Mouse (Mus musculus) midbrain, embryonic 14.5 days (tissue): Measurements from ENCODE around the gene Sprn. TPM values are rescaled to one million over a fixed set of nuclear protein-coding genes. Genes with fewer than 3 reads are reported as not detected.
"Not testable (repeated sequence)": the region's sequence is repeated elsewhere in the genome, so short reads cannot be mapped to it uniquely, and the experiment has no call there.

Source experiments
- ATAC-seq: fragments of 200-750 bp; cut with Nextera tagmentation; 2 replicates; pipeline ENCODE4 v1.8.0; 2017; ENCODE audit warnings: moderate number of reproducible peaks, moderate library complexity; ENCODE audit not compliant: low FRiP score, low TSS enrichment
- DNase-seq: peaks from one replicate; pipeline ENCODE4 v3.0.0-alpha.2; 2015
- H3K27ac ChIP-seq: fragments of 300-500 bp; sonication (generic); replicated peaks from 2 replicates; pipeline ENCODE4 v1.5.1; 2014; ENCODE audit warnings: mild to moderate bottlenecking, low read depth, low read length, moderate library complexity
- H3K27me3 ChIP-seq: fragments of 300-500 bp; sonication (generic); 2 replicates; pipeline ENCODE4 v1.6.1; 2014; ENCODE audit warnings: low read length, control low read depth, mixed read lengths; ENCODE audit not compliant: control insufficient read depth, insufficient read depth
- H3K36me3 ChIP-seq: fragments of 300-500 bp; sonication (generic); 2 replicates; pipeline ENCODE4 v1.6.1; 2014; ENCODE audit warnings: low read length, control low read depth; ENCODE audit not compliant: control insufficient read depth, insufficient read depth
- H3K4me1 ChIP-seq: fragments of 300-500 bp; sonication (generic); 2 replicates; pipeline ENCODE4 v1.6.1; 2014; ENCODE audit warnings: mild to moderate bottlenecking, antibody characterized with exemption, low read length, control low read depth; ENCODE audit not compliant: control insufficient read depth, insufficient read depth
- H3K4me2 ChIP-seq: fragments of 300-500 bp; sonication (generic); 2 replicates; pipeline ENCODE4 v1.6.1; 2014; ENCODE audit warnings: mild to moderate bottlenecking, low read length, moderate library complexity
- H3K4me3 ChIP-seq: fragments of 300-500 bp; sonication (generic); replicated peaks from 2 replicates; pipeline ENCODE4 v1.5.1; 2014; ENCODE audit warnings: low read depth, low read length
- H3K9ac ChIP-seq: fragments of 300-500 bp; sonication (generic); replicated peaks from 2 replicates; pipeline ENCODE4 v1.6.1; 2014; ENCODE audit warnings: mild to moderate bottlenecking, low read length, moderate library complexity
- H3K9me3 ChIP-seq: fragments of 300-500 bp; sonication (generic); 2 replicates; pipeline ENCODE4 v1.6.1; 2016; ENCODE audit warnings: low read length, control low read depth, mixed read lengths; ENCODE audit not compliant: control insufficient read depth
- WGBS: fragments of 180-500 bp; shearing (Covaris S2); extraction: QIAGEN DNeasy Blood & Tissue Kit; methylation state at CpG from one replicate; pipeline ENCODE4 v1.1.7; 2014; 5-methylcytosine and 5-hydroxymethylcytosine counted together
- polyA plus RNA-seq: library from polyadenylated mRNA; unstranded; fragments of >200 nt; fragmentation: Nextera tagmentation; extraction: Ambion mirVana; gene quantifications from 2 replicates; pipeline ENCODE4 v1.2.1, GENCODE M21; 2014

Gene Sprn
- polyA plus RNA-seq, 1 experiment from 2014 or later: 14.4 TPM

DNA sequence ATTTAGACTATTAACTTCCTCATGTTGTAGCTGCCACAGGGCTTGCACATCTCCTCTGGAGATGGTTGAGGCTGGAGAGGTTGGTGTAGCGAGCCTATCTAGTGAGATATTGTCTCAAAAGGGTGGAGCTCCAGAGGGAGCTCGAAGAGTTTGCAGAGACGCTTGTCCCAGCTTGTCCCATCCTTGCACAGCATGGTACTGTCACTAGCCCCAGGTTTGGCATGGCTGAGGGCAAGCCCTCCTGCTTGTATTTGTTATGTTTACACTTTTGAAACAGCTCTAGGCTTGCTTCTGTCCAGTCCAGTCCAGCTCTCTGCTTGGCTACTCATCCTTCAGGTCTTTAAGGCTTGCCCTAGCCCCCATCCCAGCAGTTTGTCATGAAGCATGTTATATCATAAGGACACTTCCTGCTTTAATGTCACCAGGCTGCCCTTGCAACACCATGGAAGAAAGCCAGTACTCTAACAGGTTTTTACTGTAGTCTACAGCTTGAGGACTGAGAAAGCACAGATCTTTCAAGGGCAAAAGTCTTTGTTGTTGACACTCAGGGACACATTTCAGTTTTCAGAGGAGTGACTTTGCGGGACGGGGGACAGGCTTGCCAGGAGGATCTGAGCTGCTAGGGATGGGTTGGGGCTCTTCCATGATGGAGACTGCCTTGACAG, 19.4 kb downstream of the Sprn start:
- Histone ChIP-seq H3K4me3 (no peak overlapping the region), H3K4me1 (0 out of 2 replicates have a peak, but pooled peaks cover 4% of the 10 kb centered on the region), H3K27me3 (no peaks in the 10 kb centered on the region), H3K36me3 (no peaks in the 10 kb centered on the region), H3K4me2 (no peak overlapping the region), H3K9ac (no peak overlapping the region), H3K27ac (no peak overlapping the region), H3K9me3 (no peaks in the 10 kb centered on the region)
- WGBS: 88% methylated on average over 5 of the region's 5 CpGs
- no peak for DNase-seq
- no peak for ATAC-seq

DNA sequence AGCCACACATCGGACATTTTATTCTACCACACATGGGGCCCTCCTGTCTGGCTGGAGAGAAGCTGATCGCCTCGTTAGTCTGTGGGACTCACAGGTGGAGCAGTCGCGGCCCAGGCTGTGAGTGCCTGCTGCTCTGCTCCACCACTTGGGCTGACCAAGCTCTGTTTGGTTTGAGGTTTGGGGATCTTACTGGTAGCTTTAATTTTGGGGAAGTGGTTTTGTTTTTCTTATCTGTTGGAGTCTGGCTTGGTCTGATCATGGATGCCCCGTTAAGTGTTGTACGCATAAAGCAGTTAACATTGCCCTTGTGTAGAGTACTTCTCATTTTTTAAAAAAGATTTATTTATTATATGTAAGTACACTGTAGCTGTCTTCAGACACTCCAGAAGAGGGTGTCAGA, 20.6 kb downstream of the Sprn start:
- not testable (repeated sequence) for H3K9me3 ChIP-seq, ATAC-seq, H3K27ac ChIP-seq, H3K4me3 ChIP-seq, H3K9ac ChIP-seq, H3K27me3 ChIP-seq, H3K4me1 ChIP-seq, H3K4me2 ChIP-seq, DNase-seq, H3K36me3 ChIP-seq
- 98% methylated on average over 6 of the region's 7 CpGs for WGBS

DNA sequence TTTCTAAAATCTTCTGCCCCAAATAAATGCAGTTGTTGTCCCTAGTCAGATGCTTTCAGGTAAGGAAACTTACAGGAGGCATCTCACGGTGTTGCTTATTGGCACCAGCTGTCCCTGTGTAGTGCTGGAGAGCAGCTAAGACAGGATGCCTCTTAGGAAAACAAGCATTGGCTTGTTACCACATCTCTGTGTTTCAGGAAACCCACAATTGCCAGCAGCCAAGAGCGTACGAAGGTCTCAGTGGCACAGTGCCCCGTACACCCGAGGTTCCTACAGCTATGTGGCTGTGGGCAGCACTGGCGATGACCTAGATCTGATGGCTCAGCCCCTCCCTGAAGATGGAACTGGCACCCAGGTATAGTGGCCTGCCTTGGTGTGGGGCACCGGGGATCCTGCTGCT, 22.5 kb downstream of the Sprn start:
- H3K9me3 ChIP-seq, DNase-seq, H3K4me2 ChIP-seq, H3K36me3 ChIP-seq, H3K27ac ChIP-seq, H3K4me1 ChIP-seq, ATAC-seq, H3K9ac ChIP-seq, H3K27me3 ChIP-seq, H3K4me3 ChIP-seq: not testable (repeated sequence)
- 94% methylated on average over 7 of the region's 7 CpGs for WGBS

DNA sequence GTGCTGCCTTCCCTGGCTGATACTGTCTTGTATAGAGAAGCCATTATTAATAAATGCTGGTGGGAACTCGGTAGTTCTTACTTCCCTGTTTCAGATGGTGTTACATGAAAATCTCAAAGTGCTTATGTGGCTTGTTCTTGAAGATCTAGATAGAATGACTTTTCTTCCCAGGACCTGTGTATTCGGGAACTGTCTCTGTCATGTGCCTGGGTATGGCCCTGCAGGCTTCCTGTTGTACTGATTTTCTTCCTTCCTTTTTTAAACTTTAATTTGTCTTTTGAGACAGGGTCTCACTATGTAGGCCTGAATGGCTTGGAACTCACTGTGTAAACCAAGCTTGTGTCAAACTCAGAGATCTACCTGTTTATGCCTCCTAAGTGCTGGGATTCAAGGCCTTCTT, 26.8 kb downstream of the Sprn start:
- no peak overlapping the region for H3K4me3 ChIP-seq
- WGBS: 90% methylated on average over 2 of the region's 2 CpGs
- ATAC-seq (no peak), DNase-seq (no peak)
- no peaks in the 10 kb centered on the region for H3K36me3 ChIP-seq
- no peak overlapping the region for H3K4me2 ChIP-seq
- H3K9ac ChIP-seq: no peak overlapping the region
- H3K9me3 ChIP-seq: no peaks in the 10 kb centered on the region
- H3K4me1 ChIP-seq: peaks cover 7% of the 10 kb centered on the region; the same call in 1 of the 2 replicates
- no peaks in the 10 kb centered on the region for H3K27me3 ChIP-seq
- no peak overlapping the region for H3K27ac ChIP-seq

DNA sequence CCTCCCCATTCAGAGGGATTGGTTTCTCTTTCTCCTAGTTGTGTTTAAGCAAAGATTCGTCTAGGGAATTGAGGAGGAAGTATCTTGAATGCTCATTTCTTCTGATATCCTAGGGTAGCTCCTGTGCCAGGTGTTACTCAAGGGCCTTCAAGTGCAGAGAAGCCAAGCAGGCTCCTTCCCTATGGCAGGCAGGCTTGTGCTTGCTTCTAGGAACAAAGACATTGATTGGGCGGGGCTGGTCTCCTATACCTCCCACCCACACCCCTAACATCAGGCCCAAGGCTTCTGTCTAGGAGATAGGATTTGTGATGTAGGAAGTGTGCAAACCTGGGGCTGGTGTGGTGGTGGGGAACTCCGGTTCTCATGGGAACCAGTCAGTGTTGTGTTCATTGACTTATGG, 27.7 kb downstream of the Sprn start:
- H3K4me3 ChIP-seq: no peak overlapping the region
- H3K27ac ChIP-seq: no peak overlapping the region
- no peak for ATAC-seq
- no peaks in the 10 kb centered on the region for H3K36me3 ChIP-seq
- no peak for DNase-seq
- H3K27me3 ChIP-seq: no peaks in the 10 kb centered on the region
- no peaks in the 10 kb centered on the region for H3K9me3 ChIP-seq
- no peak overlapping the region for H3K4me2 ChIP-seq
- WGBS: 97% methylated on average over 3 of the region's 3 CpGs
- H3K9ac ChIP-seq: no peak overlapping the region
- H3K4me1 ChIP-seq: peaks cover 7% of the 10 kb centered on the region; the same call in 1 of the 2 replicates

DNA sequence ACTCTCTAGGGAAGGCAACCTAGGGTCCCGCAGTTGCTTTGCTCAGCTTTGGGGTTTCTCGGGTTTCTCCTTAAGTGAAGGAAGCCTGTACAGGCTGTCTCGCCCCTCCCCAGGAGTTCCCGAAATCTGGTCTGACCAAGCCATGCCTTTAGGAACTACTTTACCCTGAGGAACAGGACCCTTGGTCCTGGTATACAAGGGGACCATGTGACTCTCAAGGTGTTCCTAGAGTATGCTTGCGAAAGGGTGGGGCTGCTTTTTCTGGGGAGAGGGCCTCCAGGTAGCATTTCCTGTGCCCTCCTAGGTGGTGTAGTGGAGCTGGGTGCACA, 28.7 kb downstream of the Sprn start:
- DNase-seq: no peak
- peak overlapping the region; percentile 80 for H3K9ac ChIP-seq
- H3K27me3 ChIP-seq: no peaks in the 10 kb centered on the region
- H3K4me1 ChIP-seq: peaks cover 7% of the 10 kb centered on the region; the same call in 1 of the 2 replicates
- H3K27ac ChIP-seq: no peak overlapping the region
- H3K36me3 ChIP-seq: no peaks in the 10 kb centered on the region
- peak overlapping the region; percentile 65 for H3K4me3 ChIP-seq
- H3K9me3 ChIP-seq: no peaks in the 10 kb centered on the region
- ATAC-seq: peak; percentile 21; the same call in 1 of the 2 replicates
- WGBS: 14% methylated on average over 5 of the region's 5 CpGs
- H3K4me2 ChIP-seq: peak overlapping the region; percentile 82

DNA sequence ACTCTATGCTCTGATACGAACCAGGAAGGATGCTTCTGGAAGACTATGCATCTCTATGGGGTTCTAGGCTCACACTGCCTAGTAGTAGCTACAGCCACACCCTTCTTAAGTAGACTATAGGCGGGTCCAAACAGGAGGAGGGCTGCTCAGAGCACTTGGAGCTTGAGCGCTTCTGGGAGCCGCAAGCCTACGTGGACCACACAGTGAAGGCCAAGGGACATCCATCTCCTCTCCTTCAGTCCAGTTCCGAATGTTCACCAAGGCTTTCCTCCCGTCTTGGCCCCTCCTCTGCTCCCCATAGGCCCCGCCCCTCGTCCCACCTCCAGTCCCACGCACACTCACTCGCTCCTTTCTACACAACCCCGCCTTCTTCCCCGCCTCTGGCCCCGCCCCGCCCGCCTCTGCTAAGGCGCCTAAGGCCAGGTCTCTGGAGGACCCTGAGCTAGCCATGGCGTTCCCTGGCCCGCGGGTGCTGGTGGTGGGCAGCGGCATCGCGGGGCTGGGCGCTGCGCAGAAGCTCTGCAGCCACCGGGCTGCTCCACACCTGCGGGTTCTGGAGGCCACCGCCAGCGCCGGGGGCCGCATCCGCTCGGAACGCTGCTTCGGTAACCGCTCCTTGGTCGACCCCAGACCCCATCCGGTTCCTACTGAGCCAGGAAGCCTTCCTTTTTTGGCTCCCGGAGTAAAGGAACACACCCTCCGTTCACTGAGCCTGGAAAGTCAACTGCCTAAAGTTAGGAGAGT, 29.2 kb downstream of the Sprn start:
- WGBS: 2% methylated on average over 40 of the region's 40 CpGs
- peaks cover 7% of the 10 kb centered on the region; the same call in 1 of the 2 replicates for H3K4me1 ChIP-seq
- peak; percentile 94 for ATAC-seq
- no peaks in the 10 kb centered on the region for H3K27me3 ChIP-seq
- peak overlapping the region; percentile 82 for H3K4me2 ChIP-seq
- peak overlapping the region; percentile 80 for H3K9ac ChIP-seq
- H3K36me3 ChIP-seq: no peaks in the 10 kb centered on the region
- no peak overlapping the region for H3K27ac ChIP-seq
- H3K4me3 ChIP-seq: peak overlapping the region; percentile 65
- peak; percentile 90 for DNase-seq
- H3K9me3 ChIP-seq: no peaks in the 10 kb centered on the region

DNA sequence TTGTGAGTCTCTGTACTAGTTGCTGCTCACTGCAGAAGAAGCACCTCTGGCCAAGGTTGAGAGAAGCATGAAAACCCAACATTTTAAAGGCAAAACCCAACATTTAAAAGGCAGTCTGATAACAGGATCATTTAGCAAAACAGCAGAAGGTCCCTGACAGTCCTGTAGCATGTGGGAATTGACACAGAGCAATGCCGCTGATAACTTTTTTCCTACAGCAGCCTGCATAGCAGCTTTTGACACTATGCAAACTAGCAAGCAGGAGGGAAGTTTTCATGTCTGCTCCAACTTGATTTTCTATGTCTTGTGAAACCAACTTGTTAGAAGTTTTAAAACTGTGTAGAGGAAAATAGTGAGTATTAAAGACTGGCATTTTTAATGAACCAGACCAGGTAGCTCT, 30.3 kb downstream of the Sprn start:
- WGBS: 98% methylated on average over 1 of the region's 1 CpGs
- no peak overlapping the region for H3K4me2 ChIP-seq

DNA sequence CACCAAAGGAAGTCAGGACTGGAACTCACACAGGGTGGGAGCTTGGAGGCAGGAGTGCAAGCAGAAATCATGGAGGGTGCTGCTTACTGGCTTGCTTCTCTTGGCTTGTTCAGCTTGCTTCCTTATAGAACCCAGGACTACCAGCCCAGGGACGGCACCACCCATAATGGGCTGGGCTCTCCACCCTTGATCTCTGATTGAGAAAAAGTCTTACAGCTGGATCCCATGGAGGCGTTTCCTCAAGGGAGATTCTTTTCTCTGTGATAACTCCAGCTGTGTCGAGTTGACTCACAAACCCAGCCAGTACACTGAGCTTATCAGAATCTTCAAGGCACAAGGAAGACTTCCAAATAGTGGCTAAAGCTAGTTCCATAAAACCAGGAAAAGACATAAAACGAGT, 31.9 kb downstream of the Sprn start:
- Histone ChIP-seq H3K9me3 (no peaks in the 10 kb centered on the region), H3K36me3 (no peaks in the 10 kb centered on the region), H3K9ac (no peak overlapping the region), H3K4me1 (peaks cover 7% of the 10 kb centered on the region; the same call in 1 of the 2 replicates), H3K27ac (no peak overlapping the region), H3K4me2 (no peak overlapping the region), H3K4me3 (no peak overlapping the region), H3K27me3 (no peaks in the 10 kb centered on the region)
- DNase-seq (no peak), ATAC-seq (no peak)
- WGBS: 28% methylated on average over 4 of the region's 4 CpGs

More for the DNA sequence above, 30.3 kb downstream of the Sprn start:
- H3K9me3 ChIP-seq: no peaks in the 10 kb centered on the region
- no peaks in the 10 kb centered on the region for H3K27me3 ChIP-seq
- no peak overlapping the region for H3K4me3 ChIP-seq
- no peak overlapping the region for H3K9ac ChIP-seq
- no peak for ATAC-seq
- peaks cover 7% of the 10 kb centered on the region; the same call in 1 of the 2 replicates for H3K4me1 ChIP-seq
- H3K36me3 ChIP-seq: no peaks in the 10 kb centered on the region
- DNase-seq: no peak
- H3K27ac ChIP-seq: no peak overlapping the region
